Mouse (Mus musculus): ENCODE data around the gene Bag6.

Gene Bag6

DNA sequence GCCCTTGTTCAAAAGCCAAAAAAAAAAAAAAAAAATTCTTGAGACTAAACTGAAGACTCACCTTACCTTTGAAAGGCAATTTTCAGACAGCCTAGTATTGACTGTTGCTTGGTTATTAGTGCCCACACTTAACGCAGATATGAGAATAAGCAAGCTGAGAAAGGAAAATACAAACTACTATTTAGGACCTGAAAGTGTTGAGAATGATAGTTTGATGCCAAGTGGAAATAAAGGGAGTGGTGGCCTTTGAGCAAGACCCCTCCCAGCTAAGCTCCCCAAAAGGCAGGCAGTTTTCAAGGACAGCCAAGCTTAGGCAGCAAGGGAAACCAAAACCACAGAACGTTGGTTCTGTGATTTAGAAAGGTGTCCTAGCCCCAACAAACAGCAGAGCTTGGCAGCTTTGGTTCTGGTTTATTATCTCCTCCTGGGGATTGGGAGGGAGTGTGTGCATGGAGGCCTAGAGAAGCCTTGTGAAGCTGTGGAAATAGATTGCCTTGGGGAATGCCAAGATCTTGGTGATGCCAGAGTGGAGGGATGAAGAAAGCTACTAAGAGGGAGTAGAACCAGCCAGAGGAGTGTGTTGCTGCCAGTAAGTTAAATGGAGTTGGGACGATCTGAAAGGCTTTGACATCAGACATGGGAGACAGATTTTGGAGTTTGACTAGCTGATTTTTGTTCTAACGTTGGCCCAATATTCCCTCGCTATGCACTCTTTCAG lies 13.1 kb downstream of the Bag6 start:
- DNase-seq: no peak

DNA sequence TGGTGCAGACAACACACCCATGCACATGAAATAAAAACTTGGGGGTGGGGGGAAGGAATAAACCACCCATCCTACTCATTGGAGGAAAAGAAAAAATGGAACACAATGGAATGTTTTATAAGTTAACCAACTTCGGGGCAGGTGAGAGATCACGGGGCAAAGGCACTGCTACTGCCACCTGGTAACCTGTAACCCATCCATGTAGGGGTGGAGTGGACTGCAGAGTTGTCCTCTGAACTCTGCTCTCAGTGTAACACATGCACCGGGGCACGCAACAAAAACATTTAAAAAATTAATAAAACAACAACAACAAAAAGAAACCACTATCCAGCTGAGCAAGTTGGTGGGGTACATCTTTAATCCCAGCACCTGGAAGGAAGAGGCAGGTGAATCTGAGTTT lies 17.1 kb downstream of the Bag6 start:
- DNase-seq: no peak

DNA sequence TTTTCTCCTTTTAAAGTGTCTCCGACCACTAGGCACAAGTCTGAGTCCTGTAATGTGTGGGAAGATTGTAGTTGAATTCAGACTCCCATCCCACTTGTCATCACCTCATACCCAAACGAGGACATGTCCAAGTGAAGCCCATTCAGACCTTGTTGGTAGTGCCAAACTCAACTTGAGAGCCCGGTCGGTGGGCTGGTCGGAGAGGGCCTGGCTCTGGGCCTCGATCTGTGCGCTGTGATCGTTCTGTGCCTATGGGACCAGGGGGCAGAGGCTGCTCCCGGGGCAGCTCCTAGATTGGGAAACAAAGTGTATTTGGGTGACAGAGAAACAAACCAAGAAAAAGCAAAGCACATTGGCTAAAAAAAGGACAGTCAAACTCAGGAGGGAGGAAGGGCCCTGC lies 18.1 kb downstream of the Bag6 start:
- DNase-seq: no peak

DNA sequence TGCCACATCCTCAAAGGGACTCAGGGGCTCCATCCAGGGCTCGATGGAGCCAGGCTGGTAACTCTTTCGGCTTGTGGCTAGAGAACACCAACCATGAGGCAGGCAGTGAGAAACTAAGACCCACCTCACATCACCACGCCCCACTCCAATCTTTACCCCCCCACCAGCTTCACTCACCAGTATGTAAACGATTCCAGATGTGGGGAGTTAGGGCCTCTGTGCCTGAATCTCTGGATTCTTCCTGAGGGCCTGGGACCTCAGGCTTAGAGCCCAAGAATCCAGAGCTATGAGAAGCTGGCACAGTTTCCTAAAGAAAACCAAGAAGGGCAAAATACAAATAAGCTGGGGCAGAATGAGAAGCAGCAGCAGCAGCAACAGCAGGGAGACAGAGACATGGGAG lies 19.0 kb downstream of the Bag6 start:
- DNase-seq: no peak

DNA sequence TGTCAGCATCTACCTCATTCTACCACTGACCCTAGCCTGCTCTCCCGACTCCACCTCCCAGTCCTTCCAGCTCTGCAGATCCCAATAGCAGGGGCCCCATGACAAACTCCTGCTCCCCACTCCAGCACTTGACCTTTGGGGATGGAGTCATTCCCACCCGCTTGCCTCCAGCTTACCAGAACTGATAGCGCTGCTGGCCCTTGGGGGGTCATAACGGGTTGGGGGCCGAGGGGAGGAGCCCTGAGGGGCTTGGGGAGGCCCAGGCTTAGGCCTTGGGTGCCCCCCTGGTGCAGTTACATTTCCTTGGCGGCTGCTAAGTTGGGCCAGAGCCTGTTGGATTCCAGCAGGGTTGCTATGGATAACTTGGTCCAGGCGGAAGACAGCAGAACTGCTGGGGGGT lies 19.6 kb downstream of the Bag6 start:
- no peak for DNase-seq

DNA sequence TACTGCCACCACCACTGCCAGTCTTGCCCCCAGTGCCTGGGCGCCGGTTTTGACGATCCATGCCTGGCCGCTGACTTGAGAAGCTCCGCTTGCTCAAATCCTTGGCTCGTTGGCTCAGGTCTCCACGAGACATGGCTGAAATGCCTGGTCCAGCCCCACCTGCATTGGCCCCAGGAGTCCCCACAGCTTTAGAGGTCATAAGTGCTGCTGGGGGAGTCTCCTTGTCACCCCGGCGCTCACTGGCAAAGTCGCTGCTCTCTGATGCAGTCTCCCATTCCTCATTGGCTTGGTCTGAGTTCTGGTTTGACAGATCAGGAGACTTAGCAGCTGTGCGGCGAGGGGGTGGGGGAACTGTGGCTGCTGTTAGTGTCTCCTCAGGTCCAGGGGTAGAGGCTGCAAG lies 20.5 kb downstream of the Bag6 start:
- no peak for DNase-seq

DNA sequence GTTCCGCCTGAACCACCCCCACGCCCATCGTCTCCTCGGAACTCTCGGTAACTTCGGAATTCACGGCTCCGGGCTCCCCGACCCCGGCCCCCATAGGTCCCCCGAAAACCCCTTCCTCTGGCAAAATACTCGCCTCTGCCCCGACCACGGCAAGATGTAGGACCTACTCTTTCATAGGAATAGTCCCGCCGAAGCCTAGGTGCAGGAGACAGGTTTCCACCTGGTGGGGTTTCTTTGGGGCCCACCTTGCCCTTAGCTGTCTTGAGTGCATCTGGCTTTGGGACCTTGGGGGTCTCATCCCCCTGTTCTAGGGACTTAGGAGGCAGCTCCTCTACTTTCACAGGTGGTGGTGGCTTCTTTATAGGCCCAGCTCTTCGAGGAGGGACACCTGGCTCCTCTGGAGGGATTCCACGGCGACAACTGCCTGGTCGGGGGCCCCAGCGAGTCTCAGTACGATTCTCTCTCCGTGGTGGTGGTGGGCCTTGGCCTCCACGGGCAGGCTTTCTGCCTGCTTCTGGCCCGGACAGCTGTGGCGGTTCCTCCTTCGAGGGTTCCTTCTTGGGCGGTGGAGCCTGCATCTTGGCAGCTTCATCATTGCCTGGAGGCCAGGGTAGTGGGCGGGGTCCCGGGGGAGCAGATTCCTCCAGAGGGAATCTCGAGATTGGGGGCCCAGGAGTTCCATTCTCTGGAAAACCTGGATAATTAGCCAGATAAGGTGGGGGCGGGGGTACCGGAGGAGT lies 21.7 kb downstream of the Bag6 start:
- no peak for DNase-seq

DNA sequence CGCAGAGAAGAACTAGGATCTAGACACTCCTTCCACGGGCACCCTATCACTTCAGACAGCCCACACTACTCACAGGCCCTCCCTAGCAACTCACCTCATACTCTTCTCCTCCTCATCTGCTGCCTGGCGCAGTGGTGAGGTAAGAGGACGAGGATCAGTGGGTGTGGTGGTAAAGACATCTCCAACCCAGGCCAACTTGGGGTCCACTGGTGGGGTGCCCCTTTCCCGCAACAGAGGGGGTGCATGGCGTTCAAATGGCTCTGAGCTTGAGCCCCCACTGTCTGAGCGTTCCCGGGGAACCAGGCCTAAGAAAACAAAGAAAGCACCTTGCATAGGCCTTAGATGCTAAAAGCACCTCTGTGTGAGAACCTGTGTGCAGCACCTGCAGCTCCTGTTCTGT lies 22.3 kb downstream of the Bag6 start:
- DNase-seq: no peak

DNA sequence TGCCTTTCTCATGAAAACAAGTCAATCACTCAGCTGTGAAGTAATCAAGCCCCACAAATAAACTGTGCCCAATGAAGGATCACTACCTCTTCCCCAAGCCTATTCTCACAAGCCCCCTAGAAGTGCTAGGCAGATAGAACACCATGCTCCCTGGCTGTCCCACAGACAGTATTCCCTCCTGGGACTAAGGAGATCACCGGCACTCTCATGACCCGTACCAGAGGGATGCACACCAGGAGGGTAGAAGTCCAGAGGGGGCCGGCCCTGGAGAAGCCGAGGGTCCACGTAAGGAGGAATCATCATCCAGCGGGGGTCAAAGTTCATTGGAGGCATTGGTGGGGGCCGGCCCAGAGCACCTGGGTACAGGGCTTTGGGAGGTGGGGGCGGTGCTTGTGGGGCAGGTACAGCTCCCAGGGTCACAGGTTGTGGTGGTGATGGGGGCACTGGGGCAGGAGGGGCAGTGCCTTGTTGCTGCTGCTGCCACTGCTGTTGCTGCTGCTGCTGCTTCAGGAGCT lies 22.7 kb downstream of the Bag6 start:
- DNase-seq: no peak

DNA sequence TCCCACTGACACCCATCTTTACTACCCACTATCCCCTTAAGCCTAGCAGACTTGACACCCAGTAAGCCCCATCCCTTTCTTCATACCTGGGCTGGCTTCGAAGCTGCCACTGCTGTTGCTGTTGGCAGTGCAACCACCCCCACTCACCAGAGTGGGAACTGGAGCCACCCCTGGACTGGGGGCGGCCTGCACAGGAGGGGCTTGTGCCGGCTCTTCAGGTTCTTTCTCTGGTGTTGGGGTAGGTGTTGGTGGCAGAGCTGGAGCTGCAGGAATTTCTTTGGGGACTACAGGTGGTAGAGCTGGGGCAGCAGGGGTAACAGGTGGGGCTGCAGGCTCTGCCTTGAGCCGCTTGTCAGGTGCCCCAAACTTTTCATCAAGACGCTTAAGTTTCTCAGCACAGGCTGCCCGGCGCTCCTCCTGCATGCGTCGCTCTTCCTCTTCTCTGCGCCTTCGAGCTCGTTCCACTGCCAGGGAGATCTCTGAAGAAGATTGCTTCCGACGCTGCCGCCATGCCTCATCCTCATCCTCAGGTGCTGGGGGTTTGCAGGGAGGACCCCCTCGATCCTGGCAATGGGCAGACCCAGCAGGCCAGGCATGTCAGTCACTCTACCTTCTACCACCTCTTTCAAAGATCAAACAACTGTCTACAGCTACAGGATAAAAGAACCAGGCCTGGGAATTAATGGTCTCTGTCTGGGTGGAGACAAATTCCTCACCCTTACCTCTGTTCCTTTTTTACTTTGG lies 24.0 kb downstream of the Bag6 start:
- DNase-seq: no peak

DNA sequence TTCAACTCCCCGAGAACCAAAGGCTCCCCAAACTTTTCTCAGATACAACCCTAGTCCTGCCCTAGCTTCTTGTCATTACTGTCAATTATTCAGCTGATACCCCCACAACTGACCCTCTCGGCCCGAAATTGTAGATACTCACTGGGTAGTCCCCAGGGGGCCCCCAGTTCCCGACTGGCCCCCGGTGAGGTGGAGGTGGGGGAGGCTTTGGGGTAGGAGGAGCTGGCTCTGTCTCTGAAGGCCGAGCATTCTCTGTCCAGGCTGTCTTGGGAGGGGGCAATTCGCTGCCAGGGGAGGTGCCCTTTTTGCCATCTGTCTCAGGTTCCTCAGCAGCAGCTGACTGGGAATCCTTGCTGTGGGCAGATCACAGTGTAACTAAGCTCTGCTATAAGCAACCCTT lies 24.7 kb downstream of the Bag6 start:
- DNase-seq: no peak

DNA sequence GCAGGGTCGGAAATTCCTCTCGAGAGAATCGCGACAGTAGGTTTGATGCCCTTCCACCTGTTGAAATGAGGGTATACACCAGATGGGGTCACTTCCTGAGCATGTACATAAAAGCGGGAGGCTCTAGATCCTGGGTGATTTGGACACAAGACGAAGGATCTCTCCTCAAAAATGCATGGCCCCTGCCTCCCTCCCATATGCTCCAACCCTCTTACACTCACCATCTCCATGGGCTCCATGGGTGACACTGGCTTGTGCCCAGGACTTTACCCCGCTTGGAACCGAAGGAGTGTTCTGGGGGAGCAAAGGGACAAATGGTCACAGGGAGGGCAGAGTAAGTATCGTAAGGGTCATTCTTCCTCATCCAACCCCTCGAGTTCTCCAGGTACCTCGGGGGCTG lies 26.4 kb downstream of the Bag6 start:
- DNase-seq: no peak

DNA sequence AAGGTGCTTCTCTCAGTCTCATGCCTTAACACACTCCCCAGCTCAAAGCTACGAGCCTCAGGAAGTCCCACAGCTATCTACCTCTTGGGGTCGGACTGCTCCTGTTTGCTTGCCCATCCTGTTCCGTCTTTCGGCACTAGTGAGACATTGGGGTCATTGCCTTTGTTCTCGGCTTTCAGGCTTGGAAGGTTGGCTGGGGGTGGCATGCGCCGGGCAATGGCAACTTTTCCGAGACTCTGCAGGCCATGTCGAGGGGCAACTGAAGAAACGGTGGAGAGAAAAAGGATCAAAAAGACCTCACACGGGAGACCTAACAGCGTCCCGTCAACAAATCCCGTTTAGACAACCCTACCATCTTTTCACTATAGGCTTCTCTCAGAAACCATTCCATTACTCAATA lies 27.1 kb downstream of the Bag6 start:
- no peak for DNase-seq

DNA sequence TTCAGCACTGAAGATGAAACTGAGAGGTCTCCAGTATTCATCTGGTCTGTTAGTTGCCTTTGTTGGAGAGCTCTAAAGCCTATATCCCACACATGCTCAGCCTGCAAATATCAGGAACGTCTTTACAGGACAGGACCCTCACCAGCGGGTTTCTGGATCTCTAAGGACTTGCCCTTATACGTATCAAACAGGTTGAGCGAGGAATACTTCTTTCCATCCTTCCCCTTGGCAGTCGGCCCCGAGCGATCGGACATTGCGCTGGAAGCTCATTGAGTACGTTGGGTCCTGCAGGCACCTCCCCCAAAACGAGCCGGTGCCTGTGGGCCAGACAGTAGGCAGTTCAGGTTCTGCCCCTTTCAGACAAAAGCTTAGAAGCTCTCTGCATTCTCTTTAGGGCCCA lies 27.8 kb downstream of the Bag6 start:
- DNase-seq: peak; percentile 60

DNA sequence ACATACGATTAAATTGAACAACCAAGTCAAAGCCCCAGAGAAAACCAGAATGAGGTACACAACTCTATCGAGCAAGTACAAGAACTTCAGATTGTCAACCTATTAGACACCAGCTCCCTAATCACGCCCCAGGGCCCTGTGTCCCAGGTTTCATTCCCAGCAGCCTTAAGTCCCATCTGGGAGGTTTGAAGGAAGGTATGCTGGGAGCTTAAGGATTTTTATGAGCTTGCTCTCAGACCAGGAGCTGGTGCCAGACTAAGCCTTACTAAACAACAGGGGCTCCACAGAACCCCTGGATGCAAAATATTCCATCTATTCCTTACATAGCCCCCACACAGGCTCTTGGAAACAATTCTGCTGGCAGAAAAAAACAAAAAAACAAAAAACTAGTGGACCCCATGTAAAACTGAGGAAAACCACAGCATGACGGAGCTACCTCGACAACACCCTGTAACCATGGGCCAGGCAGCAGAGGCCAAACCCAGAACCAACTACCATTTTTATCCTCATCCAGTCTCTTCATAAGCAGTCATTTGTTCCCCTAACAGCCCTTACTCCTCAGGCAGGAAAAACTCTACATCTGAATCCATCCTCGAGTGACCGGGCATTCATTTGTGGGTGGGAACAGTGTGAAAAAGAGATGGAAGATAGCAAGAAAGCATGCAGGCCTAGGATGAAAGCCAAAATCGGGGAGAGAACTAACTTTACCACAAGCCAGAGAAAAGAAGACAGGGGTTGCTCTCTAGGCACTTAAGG lies 28.5 kb downstream of the Bag6 start:
- no peak for DNase-seq

DNA sequence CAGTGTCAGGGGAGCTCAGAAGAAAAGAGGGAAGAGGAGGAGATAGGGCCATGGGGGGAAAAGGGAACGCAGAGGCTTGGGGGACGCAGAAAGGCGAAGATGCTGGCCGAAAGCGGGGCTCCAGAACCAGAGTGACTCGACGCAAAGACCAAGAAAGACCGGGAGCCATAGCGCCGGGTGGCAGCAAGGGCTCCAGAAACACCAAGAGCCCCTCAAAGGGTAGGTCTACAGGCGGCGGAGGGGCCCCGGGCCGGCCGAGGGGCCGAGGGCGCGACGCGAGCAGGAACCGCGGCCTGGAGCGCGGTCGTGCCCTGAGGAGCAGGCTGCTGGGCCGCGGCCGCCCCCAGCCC lies 29.2 kb downstream of the Bag6 start:
- DNase-seq: peak; percentile 47

DNA sequence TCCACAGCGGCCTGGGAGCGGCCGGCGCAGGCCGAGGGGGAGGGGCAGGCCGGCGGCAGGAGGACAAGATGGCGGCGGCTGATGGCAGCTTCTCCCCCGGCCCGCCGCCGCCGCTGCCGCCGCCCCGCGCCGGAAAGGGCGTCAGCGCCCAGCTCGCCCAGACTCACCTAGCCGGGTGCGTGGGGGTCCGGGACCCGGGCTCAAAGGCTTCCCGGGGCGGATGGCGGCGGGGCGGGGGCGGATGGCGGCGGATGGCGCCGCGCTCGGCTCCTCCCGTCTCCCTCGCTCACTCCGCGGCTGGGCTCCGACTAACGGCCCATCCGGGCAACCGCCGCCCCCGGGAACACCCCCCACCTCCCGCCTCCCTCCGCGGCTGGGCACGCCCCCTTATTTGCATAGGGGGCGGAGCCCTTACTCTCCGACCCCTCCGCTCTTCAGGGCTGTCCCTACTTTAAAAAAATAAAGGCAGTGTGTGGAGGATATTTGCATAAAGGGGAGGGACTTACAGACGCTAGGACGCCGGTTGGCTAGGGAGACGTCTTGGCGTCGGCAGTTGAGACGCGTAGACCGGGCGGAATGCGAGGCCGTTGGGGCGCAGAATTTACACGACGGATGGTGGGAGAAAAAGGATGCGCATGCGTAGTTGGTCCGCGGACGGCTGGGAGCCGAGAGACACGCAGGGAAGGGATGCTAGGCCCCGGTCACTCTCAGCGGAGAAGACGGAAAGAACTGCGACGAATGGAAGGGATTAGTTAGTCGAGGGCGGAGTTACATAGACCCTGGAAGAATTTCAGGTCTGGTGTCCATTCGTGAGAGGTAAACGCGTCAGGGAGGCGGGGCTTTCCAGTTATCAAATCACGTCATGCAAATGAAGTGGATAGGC lies 29.8 kb downstream of the Bag6 start, which contains the start of gene Prrc2a:
TSS of gene Prrc2a (minus strand) at position 330 of the 883 bp plus-strand sequence.
- DNase-seq: peak; percentile 99

DNA sequence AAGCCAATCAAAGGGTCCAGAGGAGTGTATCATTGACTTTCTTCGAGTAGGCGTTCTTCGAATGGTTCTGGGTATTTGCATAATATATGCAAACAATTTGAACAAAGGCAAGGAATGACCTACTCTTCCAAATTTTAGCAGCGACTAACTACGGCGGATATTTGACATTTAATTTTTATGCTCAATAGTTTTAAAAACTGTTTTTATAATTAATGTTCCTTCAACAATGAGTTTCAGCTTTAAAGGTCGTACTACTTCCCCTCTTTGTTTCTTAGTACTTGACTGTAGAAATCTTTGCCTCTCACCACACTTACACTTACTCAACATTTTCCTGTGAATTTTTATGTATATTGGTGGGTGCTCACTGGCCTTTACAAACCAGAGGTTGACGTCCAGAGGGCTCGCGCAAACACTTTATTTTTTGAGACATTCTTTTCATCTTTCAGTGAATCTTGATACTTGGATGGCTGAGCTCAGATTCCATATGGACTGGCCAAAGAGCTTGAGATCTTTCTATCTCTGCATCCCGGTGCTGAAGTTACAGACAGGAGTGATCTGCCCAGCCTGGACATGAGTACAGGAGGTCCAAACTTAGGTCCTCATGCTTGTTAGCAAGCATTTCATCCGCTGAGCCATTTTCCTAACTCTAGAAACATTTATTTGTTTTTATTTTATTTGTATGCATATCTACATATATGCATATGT lies 30.6 kb downstream of the Bag6 start:
- DNase-seq: no peak

DNA sequence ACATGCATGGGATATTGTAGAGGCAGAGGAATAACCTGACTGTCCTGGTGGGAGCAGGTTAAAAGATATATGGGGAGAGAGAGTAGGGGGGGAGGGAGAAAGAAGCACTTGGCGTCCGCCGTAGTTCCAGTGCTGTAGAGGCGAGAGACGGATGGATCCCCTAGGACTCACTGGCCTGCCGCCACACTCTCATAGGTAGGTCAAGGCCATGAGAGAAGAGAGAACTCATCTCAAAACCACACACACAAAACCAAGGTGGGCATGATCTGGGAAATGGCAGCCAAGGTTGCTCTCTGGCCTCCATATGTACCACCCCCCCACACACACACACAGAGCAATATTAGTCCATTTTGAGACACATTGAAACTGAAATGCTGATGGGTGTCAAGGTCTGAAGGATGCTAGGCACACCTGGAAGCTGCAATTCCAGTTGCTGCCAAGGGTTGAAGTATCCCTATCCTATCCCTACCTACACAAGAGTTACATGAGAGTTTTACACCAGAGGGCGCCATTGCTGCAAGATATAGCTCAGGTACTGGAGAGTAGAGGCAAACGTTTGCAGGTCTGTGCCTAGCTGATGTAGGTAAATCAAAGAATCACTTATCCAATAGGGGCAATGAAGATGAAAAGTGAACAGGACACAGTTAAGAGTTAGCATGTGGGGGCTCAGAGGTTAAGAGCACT lies 31.5 kb downstream of the Bag6 start:
- peak; percentile 81 for DNase-seq

DNA sequence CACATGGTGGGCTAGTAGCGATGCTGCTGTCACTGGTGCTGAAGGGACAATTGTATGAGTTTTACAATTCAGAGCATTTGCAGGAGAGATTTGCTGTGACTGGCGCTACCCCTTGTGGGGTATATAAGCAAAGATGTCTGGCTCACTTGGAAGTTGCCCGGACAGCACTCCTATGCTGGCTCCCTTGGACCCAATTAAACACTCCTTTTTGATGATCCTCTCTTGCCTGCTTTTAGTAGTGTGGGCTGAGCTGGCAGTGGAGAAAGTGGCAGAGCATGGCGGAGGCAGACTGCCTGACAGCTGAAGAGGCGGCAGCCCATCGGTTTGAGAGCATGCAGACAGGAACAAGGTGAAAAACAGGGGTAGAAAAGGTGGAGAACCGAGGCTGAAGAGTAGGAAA lies 32.8 kb downstream of the Bag6 start:
- DNase-seq: no peak
